ENCODE assay signal across 6 mouse cellular contexts in the genomic region with DNA sequence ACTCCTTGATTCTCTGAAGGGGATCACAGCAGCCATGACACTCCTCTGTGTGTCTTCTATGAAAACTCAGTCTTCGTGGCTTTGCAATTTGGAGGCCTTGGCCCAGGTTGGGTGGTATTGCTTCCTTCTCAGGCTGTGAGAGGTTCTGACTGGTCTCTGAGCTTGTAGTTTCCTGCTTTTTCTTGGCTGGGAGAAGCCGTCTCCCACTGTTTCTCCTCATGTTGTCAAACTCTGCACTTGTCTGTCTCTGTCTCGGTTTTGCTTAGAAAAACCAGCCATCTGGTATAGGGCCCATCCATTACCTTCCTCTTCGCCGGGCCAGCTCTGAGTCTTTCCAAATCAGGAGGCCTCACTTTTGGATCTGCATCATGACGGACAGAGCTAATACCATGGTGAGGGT.
"Had no signal": no experiment of that assay in that cellular context is flagged by ENCODE, and none has a peak within 500 bp of the region (broad histone marks: within the 10 kb centered on the region; RNA-seq: fewer than 3 reads in every experiment).

No protein-coding gene starts in this region.

- ATAC-seq: liver, embryonic 12.5 days; midbrain, embryonic 13.5 days had no signal

- DNase-seq: kidney, postnatal 25 days; right cerebral cortex, adult 18-20 months; right cerebral cortex, postnatal 25 days; thymus, postnatal 4 days had no signal
